Mouse (Mus musculus) cerebellum, adult 2 months (tissue): ENCODE measurements around the gene Atp1b1. TPM values are rescaled to one million over a fixed set of nuclear protein-coding genes. Genes with fewer than 3 reads are reported as not detected.

Experiments
- DNase-seq, 2 experiments: peaks; one replicate each; pipeline ENCODE4 v3.0.0; 2021
- H3K27ac ChIP-seq: fragments of 200-500 bp; 2 replicates; pipeline ENCODE4 v1.5.1; 2012; ENCODE audit warnings: low read length, control low read depth, inconsistent platforms; ENCODE audit not compliant: insufficient read depth
- H3K27me3 ChIP-seq: fragments of 200-500 bp; 2 replicates; pipeline ENCODE4 v1.6.1; 2012; ENCODE audit warnings: inconsistent platforms, mild to moderate bottlenecking, low read length, moderate library complexity; ENCODE audit not compliant: control insufficient read depth, insufficient read depth
- H3K4me1 ChIP-seq: fragments of 200-500 bp; 2 replicates; pipeline ENCODE4 v1.6.1; 2011; ENCODE audit warnings: low read length; ENCODE audit not compliant: control insufficient read depth, insufficient read depth
- H3K4me3 ChIP-seq: fragments of 200-500 bp; replicated peaks from 2 replicates; pipeline ENCODE3; 2011; ENCODE audit warnings: mild to moderate bottlenecking, low read depth, low read length, control low read depth; ENCODE audit not compliant: insufficient read depth
- CTCF ChIP-seq: fragments of 200-500 bp; IDR thresholded peaks from 2 replicates; pipeline ENCODE4 v1.5.1; 2011; ENCODE audit warnings: low read depth, mild to moderate bottlenecking, control low read depth, low read length, moderate library complexity, borderline replicate concordance; ENCODE audit not compliant: insufficient read depth
- POLR2A ChIP-seq: fragments of 200-500 bp; IDR thresholded peaks from 2 replicates; pipeline ENCODE4 v1.6.1; 2011; ENCODE audit warnings: low read length, control low read depth, borderline replicate concordance; ENCODE audit not compliant: insufficient read depth
- WGBS: fragments of 180-500 bp; shearing (Covaris S2); methylation state at CpG from one replicate; pipeline ENCODE4 v1.1.7; 2018; 5-methylcytosine and 5-hydroxymethylcytosine counted together
- polyA plus RNA-seq: library from polyadenylated mRNA; depleted of rRNA; stranded (reverse); fragments of >200 nt; gene quantifications from 2 replicates; pipeline ENCODE4 v1.2.3, GENCODE M21; 2012; rRNA removed

Atp1b1 gene
- polyA plus RNA-seq: 1,554 and 1,580 TPM in 2 replicates

GRCm38 (mm10) chr1:164458245-164458613 lies at the start of gene Atp1b1:
Atp1b1 (minus strand) TSS chr1:164458355.
- TF ChIP-seq POLR2A (peak; percentile 95), CTCF (no peak)
- H3K4me3 ChIP-seq: peak within 1 kb of the TSS; percentile 82
- peaks cover 13% of the 10 kb centered on the region; the same call in 1 of the 2 replicates for H3K4me1 ChIP-seq
- DNase-seq: peak; percentile 95 to 97
- peak within 1 kb of the TSS; percentile 99 for H3K27ac ChIP-seq
- WGBS: under 1% methylated on average over 35 of the region's 35 CpGs
- no peaks in the 10 kb centered on the region for H3K27me3 ChIP-seq

- no peak for TF ChIP-seq POLR2A
- TF ChIP-seq CTCF: no peak
- Histone ChIP-seq H3K4me1 (peaks cover 6% of the 10 kb centered on the region), H3K4me3 (no peak overlapping the region), H3K27me3 (no peaks in the 10 kb centered on the region), H3K27ac (no peak overlapping the region)
- 56% methylated on average over 3 of the region's 3 CpGs for WGBS
- DNase-seq: no peak
Observed at GRCm38 (mm10) chr1:164505096-164505495, 46.9 kb upstream of the Atp1b1 start.

- TF ChIP-seq POLR2A: no peak
- no peak for TF ChIP-seq CTCF
- no peak for DNase-seq
Observed at GRCm38 (mm10) chr1:164503140-164503730, 45.1 kb upstream of the Atp1b1 start.

GRCm38 (mm10) chr1:164502231-164502630 lies 44.1 kb upstream of the Atp1b1 start:
- H3K27me3 ChIP-seq: no peaks in the 10 kb centered on the region
- DNase-seq: peak; percentile 55 to 80
- peaks cover 6% of the 10 kb centered on the region for H3K4me1 ChIP-seq
- WGBS: 5% methylated on average over 7 of the region's 7 CpGs
- no peak for TF ChIP-seq POLR2A
- TF ChIP-seq CTCF: no peak
- no peak overlapping the region for H3K27ac ChIP-seq
- no peak overlapping the region for H3K4me3 ChIP-seq

More at GRCm38 (mm10) chr1:164503140-164503730, 45.1 kb upstream of the Atp1b1 start:
- Histone ChIP-seq H3K4me3 (no peak overlapping the region), H3K27ac (no peak overlapping the region), H3K4me1 (peaks cover 6% of the 10 kb centered on the region), H3K27me3 (no peaks in the 10 kb centered on the region)
- WGBS: 77% methylated on average over 8 of the region's 8 CpGs

GRCm38 (mm10) chr1:164494741-164495512 lies 36.8 kb upstream of the Atp1b1 start:
- 67% methylated on average over 8 of the region's 8 CpGs for WGBS
- DNase-seq: no peak
- Histone ChIP-seq H3K4me3 (no peak overlapping the region), H3K27me3 (no peaks in the 10 kb centered on the region), H3K4me1 (peaks cover 3% of the 10 kb centered on the region; the same call in 1 of the 2 replicates), H3K27ac (no peak overlapping the region)
- no peak for TF ChIP-seq POLR2A
- TF ChIP-seq CTCF: no peak

DNA sequence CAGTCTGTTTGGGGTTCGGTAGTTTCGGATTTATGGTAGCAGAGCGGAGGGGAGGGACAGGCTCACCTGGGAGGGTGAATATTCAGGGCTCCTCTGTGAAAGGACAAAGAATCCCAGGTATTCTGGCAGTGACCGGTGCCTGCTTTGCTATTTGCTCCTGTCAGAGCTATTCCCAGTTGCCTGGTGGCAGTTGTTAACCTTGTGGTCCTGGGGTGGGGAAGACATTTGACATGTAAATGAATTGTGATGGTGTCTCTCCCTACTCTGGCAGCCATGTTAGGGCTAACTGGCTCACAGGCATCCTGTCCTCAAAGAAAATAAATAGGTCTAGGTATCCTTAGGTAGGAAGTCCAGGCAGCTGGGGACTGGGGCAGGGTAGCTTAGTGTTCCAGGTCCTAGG lies 36.1 kb upstream of the Atp1b1 start:
- no peaks in the 10 kb centered on the region for H3K27me3 ChIP-seq
- 89% methylated on average over 4 of the region's 4 CpGs for WGBS
- peaks cover 3% of the 10 kb centered on the region; the same call in 1 of the 2 replicates for H3K4me1 ChIP-seq
- no peak overlapping the region for H3K27ac ChIP-seq
- TF ChIP-seq CTCF (no peak), POLR2A (no peak)
- H3K4me3 ChIP-seq: no peak overlapping the region
- DNase-seq: no peak

- H3K27ac ChIP-seq: no peak overlapping the region
- DNase-seq: peak; percentile 66 to 87
- H3K27me3 ChIP-seq: no peaks in the 10 kb centered on the region
- TF ChIP-seq CTCF: peak; percentile 41; the same call in 1 of the 2 replicates
- TF ChIP-seq POLR2A: no peak
- 11% methylated on average over 8 of the region's 8 CpGs for WGBS
- H3K4me3 ChIP-seq: no peak overlapping the region
- H3K4me1 ChIP-seq: peaks cover 3% of the 10 kb centered on the region; the same call in 1 of the 2 replicates
Observed at GRCm38 (mm10) chr1:164493042-164493705, 35.0 kb upstream of the Atp1b1 start.
